In genomic region chr7:132491902-132492301, GRCm38 (mm10) we compare ENCODE assay signal across 27 mouse cellular contexts.
DNase-seq lines count a peak whose midpoint lies in the region; ATAC-seq and TF ChIP-seq lines count a peak whose summit lies in the region.
"Had no signal": no experiment of that assay in that cellular context is flagged by ENCODE, and none has a peak within 500 bp of the region (broad histone marks: within the 10 kb centered on the region; RNA-seq: fewer than 3 reads in every experiment).

No protein-coding gene starts in this region.

- DNase-seq in liver: peak; percentile 16
- no peak for DNase-seq in liver, embryonic 11.5 days (ENCODE audit: low spot score)
- DNase-seq in liver, embryonic 14.5 days (ENCODE audit: low read depth in 3 of 3, low spot score in 3 of 3): peak in 1 of 3 experiments; percentile 26
- DNase-seq in adrenal gland, adult (ENCODE audit: inconsistent age in 2 of 2, low spot score in 1 of 2): no peak
- no peak for DNase-seq in kidney, postnatal 36 days
- no peak for DNase-seq in lung, postnatal 14 days
- DNase-seq: adrenal gland, adult 8-10 months; adrenal gland, postnatal 14 days; adrenal gland, postnatal 36 days; B cell, adult 2 months; cerebellum, adult 11 months; cerebellum, adult 18-20 months; cerebellum, adult 8-10 months; cerebellum, adult 9-11 months; cerebellum, postnatal 14 days; cerebellum, postnatal 36 days; embryo, embryonic 11 days; forebrain, postnatal 0 days had no signal

- H3K36me3 ChIP-seq in liver, embryonic 11.5 days (ENCODE audit: control insufficient read depth, insufficient read depth, low read length): no peaks in the 10 kb centered on the region
- H3K36me3 ChIP-seq in liver, embryonic 12.5 days: no peaks in the 10 kb centered on the region
- no peaks in the 10 kb centered on the region for H3K36me3 ChIP-seq in liver, embryonic 14.5 days (replicated peaks; ENCODE audit: control insufficient read depth, insufficient read depth, low read depth)
- H3K36me3 ChIP-seq: embryonic facial prominence, embryonic 13.5 days; embryonic facial prominence, embryonic 15.5 days; forebrain, embryonic 10.5 days; forebrain, embryonic 12.5 days; G1E had no signal

- no peaks in the 10 kb centered on the region for H3K9me3 ChIP-seq in liver, embryonic 11.5 days (ENCODE audit: control insufficient read depth, low read length)
- no peaks in the 10 kb centered on the region for H3K9me3 ChIP-seq in liver, embryonic 12.5 days (replicated peaks)
- H3K9me3 ChIP-seq in liver, embryonic 14.5 days (ENCODE audit: control insufficient read depth, low read length): no peaks in the 10 kb centered on the region
- H3K9me3 ChIP-seq: embryonic facial prominence, embryonic 13.5 days; embryonic facial prominence, embryonic 15.5 days; forebrain, embryonic 10.5 days; forebrain, embryonic 12.5 days had no signal

- no peak overlapping the region for H3K9ac ChIP-seq in liver, embryonic 11.5 days (ENCODE audit: low read depth, low read length)
- H3K9ac ChIP-seq in liver, embryonic 12.5 days: no peak overlapping the region
- H3K9ac ChIP-seq in liver, embryonic 14.5 days (replicated peaks): no peak overlapping the region
- H3K9ac ChIP-seq: embryonic facial prominence, embryonic 13.5 days; embryonic facial prominence, embryonic 15.5 days; forebrain, embryonic 12.5 days; forebrain, postnatal 0 days had no signal

- H3K27ac ChIP-seq in liver, embryonic 11.5 days (ENCODE audit: low read depth, low read length): no peak overlapping the region
- H3K27ac ChIP-seq in liver, embryonic 12.5 days: peak overlapping the region; percentile 52
- no peak overlapping the region; the same call in 1 of the 2 replicates for H3K27ac ChIP-seq in liver, embryonic 14.5 days
- H3K27ac ChIP-seq: embryonic facial prominence, embryonic 13.5 days; embryonic facial prominence, embryonic 15.5 days; forebrain, embryonic 10.5 days; forebrain, embryonic 12.5 days had no signal

- no peaks in the 10 kb centered on the region for H3K27me3 ChIP-seq in liver, embryonic 11.5 days (replicated peaks; ENCODE audit: control insufficient read depth, insufficient read depth, low read length)
- H3K27me3 ChIP-seq in liver, embryonic 12.5 days (replicated peaks): peaks cover 11% of the 10 kb centered on the region; the same call in 1 of the 2 replicates
- no peaks in the 10 kb centered on the region for H3K27me3 ChIP-seq in liver, embryonic 14.5 days (ENCODE audit: control insufficient read depth, insufficient read depth, low read length)
- H3K27me3 ChIP-seq: embryonic facial prominence, embryonic 15.5 days; forebrain, embryonic 12.5 days had no signal

- 69% methylated on average over 7 of the region's 7 CpGs for WGBS in liver, embryonic 11.5 days
- 55% methylated on average over 7 of the region's 7 CpGs for WGBS in liver, embryonic 12.5 days (ENCODE audit: insufficient replicate concordance)
- WGBS in liver, embryonic 14.5 days (ENCODE audit: insufficient replicate concordance): 49% methylated on average over 7 of the region's 7 CpGs

- ATAC-seq in liver, embryonic 11.5 days (replicated peaks; ENCODE audit: low FRiP score): no peak
- ATAC-seq in liver, embryonic 12.5 days: no peak
- no peak for ATAC-seq in liver, embryonic 14.5 days (ENCODE audit: insufficient read depth)
- ATAC-seq: CD4-positive, CD25-positive, alpha-beta regulatory T cell, adult 4 months; forebrain, embryonic 14.5 days; forebrain, postnatal 0 days had no signal

- TF ChIP-seq CTCF in liver, embryonic 14.5 days (IDR thresholded peaks at IDR 0.05; ENCODE audit: low read depth): no peak

- H3K4me2 ChIP-seq in liver, embryonic 11.5 days: no peak overlapping the region
- H3K4me2 ChIP-seq in liver, embryonic 12.5 days: no peak overlapping the region
- no peak overlapping the region for H3K4me2 ChIP-seq in liver, embryonic 14.5 days (ENCODE audit: low read depth)
- H3K4me2 ChIP-seq: embryonic facial prominence, embryonic 13.5 days; embryonic facial prominence, embryonic 15.5 days; forebrain, embryonic 12.5 days had no signal

- no peak overlapping the region for H3K4me3 ChIP-seq in liver, embryonic 11.5 days (ENCODE audit: low read depth, low read length)
- H3K4me3 ChIP-seq in liver, embryonic 12.5 days: no peak overlapping the region
- H3K4me3 ChIP-seq in liver, embryonic 14.5 days (ENCODE audit: insufficient read depth in 1 of 2, low read depth in 2 of 2, low read length in 2 of 2): no peak overlapping the region
- H3K4me3 ChIP-seq: embryonic facial prominence, embryonic 13.5 days; embryonic facial prominence, embryonic 15.5 days; erythroblast, embryonic 14.5 days; forebrain, embryonic 10.5 days; forebrain, embryonic 12.5 days had no signal

- peaks cover 32% of the 10 kb centered on the region for H3K4me1 ChIP-seq in liver, embryonic 11.5 days (replicated peaks; ENCODE audit: control insufficient read depth, insufficient read depth, low read length)
- H3K4me1 ChIP-seq in liver, embryonic 12.5 days: peaks cover 56% of the 10 kb centered on the region
- peaks cover 37 to 38% of the 10 kb centered on the region in 2 experiments for H3K4me1 ChIP-seq in liver, embryonic 14.5 days (replicated peaks; ENCODE audit: control insufficient read depth in 2 of 2, insufficient read depth in 2 of 2, low read length in 1 of 2)
- H3K4me1 ChIP-seq: embryonic facial prominence, embryonic 15.5 days; forebrain, embryonic 10.5 days; forebrain, embryonic 12.5 days had no signal

- TF ChIP-seq EP300 in liver, embryonic 14.5 days (IDR thresholded peaks at IDR 0.05; ENCODE audit: low read depth): peak; percentile 70
